Mouse (Mus musculus) layer of hippocampus, adult 2 months (tissue): ENCODE results near the gene 1700025G04Rik. TPM values are rescaled to one million over a fixed set of nuclear protein-coding genes. Genes with fewer than 3 reads are reported as not detected.

Experiments used
- DNase-seq, 2 experiments: peaks; one replicate each; pipeline ENCODE4 v3.0.0; 2022; ENCODE audit warnings: low spot score in 2 of 2
- H3K27ac ChIP-seq: fragments of 200-600 bp; 2 replicates; pipeline ENCODE4 v1.8.1; 2022
- H3K4me3 ChIP-seq: fragments of 200-600 bp; 2 replicates; pipeline ENCODE4 v1.8.1; 2022; ENCODE audit warnings: mild to moderate bottlenecking
- CTCF ChIP-seq: fragments of 200-600 bp; conservative IDR thresholded peaks from 2 replicates; pipeline ENCODE4 v1.8.1; 2022; ENCODE audit warnings: antibody characterized with exemption, mild to moderate bottlenecking, moderate library complexity
- total RNA-seq, 2 experiments: library from RNA; stranded (reverse); gene quantifications; 2 replicates each; pipeline ENCODE4 v1.2.3; 2021

The 1700025G04Rik gene
- total RNA-seq, 2 experiments from 2014 or later = 74.2 to 76.0 TPM

- TF ChIP-seq CTCF = no peak
- Histone ChIP-seq H3K4me3 (no peak overlapping the region), H3K27ac (peak overlapping the region; percentile 6; the same call in 1 of the 2 replicates)
- DNase-seq = no peak
Observed at GRCm38 (mm10) chr1:152039588-152039987, 50.3 kb downstream of the 1700025G04Rik start.

- TF ChIP-seq CTCF = no peak
- Histone ChIP-seq H3K27ac (no peak overlapping the region), H3K4me3 (no peak overlapping the region)
- DNase-seq = no peak
Observed at GRCm38 (mm10) chr1:152038086-152038485, 51.8 kb downstream of the 1700025G04Rik start.

- DNase-seq = no peak
- Histone ChIP-seq H3K4me3 (no peak overlapping the region), H3K27ac (no peak overlapping the region)
- no peak for TF ChIP-seq CTCF
Observed at GRCm38 (mm10) chr1:152037589-152037988, 52.3 kb downstream of the 1700025G04Rik start.

GRCm38 (mm10) chr1:152034766-152035165 lies 55.2 kb downstream of the 1700025G04Rik start:
- H3K27ac ChIP-seq = no peak overlapping the region
- no peak for TF ChIP-seq CTCF
- DNase-seq = no peak
- H3K4me3 ChIP-seq = no peak overlapping the region

GRCm38 (mm10) chr1:152033731-152034130 lies 56.2 kb downstream of the 1700025G04Rik start:
- Histone ChIP-seq H3K4me3 (no peak overlapping the region), H3K27ac (no peak overlapping the region)
- no peak for DNase-seq
- no peak for TF ChIP-seq CTCF

GRCm38 (mm10) chr1:152032144-152032543 lies 57.8 kb downstream of the 1700025G04Rik start:
- Histone ChIP-seq H3K27ac (no peak overlapping the region), H3K4me3 (no peak overlapping the region)
- TF ChIP-seq CTCF = no peak
- no peak for DNase-seq

GRCm38 (mm10) chr1:152030546-152030945 lies 59.4 kb downstream of the 1700025G04Rik start:
- DNase-seq = no peak
- Histone ChIP-seq H3K27ac (no peak overlapping the region), H3K4me3 (no peak overlapping the region)
- no peak for TF ChIP-seq CTCF

GRCm38 (mm10) chr1:152028718-152029117 lies 61.2 kb downstream of the 1700025G04Rik start:
- no peak for DNase-seq
- no peak overlapping the region for H3K27ac ChIP-seq

GRCm38 (mm10) chr1:152026762-152027161 lies 63.2 kb downstream of the 1700025G04Rik start:
- no peak overlapping the region for H3K4me3 ChIP-seq
- no peak; the same call in 1 of the 2 replicates for TF ChIP-seq CTCF
- DNase-seq = peak; percentile 19 to 34
- no peak overlapping the region for H3K27ac ChIP-seq

More at GRCm38 (mm10) chr1:152028718-152029117, 61.2 kb downstream of the 1700025G04Rik start:
- no peak for TF ChIP-seq CTCF
- no peak overlapping the region for H3K4me3 ChIP-seq

GRCm38 (mm10) chr1:152025308-152025707 lies 64.6 kb downstream of the 1700025G04Rik start:
- no peak for TF ChIP-seq CTCF
- H3K27ac ChIP-seq = no peak overlapping the region
- no peak overlapping the region for H3K4me3 ChIP-seq
- no peak for DNase-seq

- no peak for DNase-seq
- Histone ChIP-seq H3K27ac (no peak overlapping the region), H3K4me3 (no peak overlapping the region)
- no peak for TF ChIP-seq CTCF
Observed at GRCm38 (mm10) chr1:152024019-152024787, 65.7 kb downstream of the 1700025G04Rik start.

- no peak for DNase-seq
- H3K27ac ChIP-seq = no peak overlapping the region
- no peak for TF ChIP-seq CTCF
- H3K4me3 ChIP-seq = no peak overlapping the region
Observed at GRCm38 (mm10) chr1:152020812-152021211, 69.1 kb downstream of the 1700025G04Rik start.

GRCm38 (mm10) chr1:152020070-152020469 lies 69.9 kb downstream of the 1700025G04Rik start:
- no peak for DNase-seq
- Histone ChIP-seq H3K27ac (no peak overlapping the region), H3K4me3 (no peak overlapping the region)
- TF ChIP-seq CTCF = no peak

GRCm38 (mm10) chr1:152019196-152019595 lies 70.7 kb downstream of the 1700025G04Rik start:
- DNase-seq = peak in 1 of 2 experiments; percentile 15
- no peak overlapping the region for H3K27ac ChIP-seq
- no peak overlapping the region for H3K4me3 ChIP-seq
- TF ChIP-seq CTCF = peak; percentile 25; the same call in 1 of the 2 replicates
